Mouse (Mus musculus) lung, embryonic 14.5 days (tissue): ENCODE measurements around the gene Clptm1l. TPM values are rescaled to one million over a fixed set of nuclear protein-coding genes. Genes with fewer than 3 reads are reported as not detected.

Source experiments
- ATAC-seq: fragments of 200-750 bp; cut with Nextera tagmentation; 2 replicates; pipeline ENCODE4 v1.8.0; 2017; ENCODE audit warnings: mild to moderate bottlenecking, moderate TSS enrichment, moderate library complexity; ENCODE audit not compliant: insufficient read depth
- DNase-seq: peaks from one replicate; pipeline ENCODE4 v3.0.0-alpha.2; 2015
- H3K27ac ChIP-seq: fragments of 300-500 bp; sonication (generic); 2 replicates; pipeline ENCODE4 v1.5.1; 2014; ENCODE audit warnings: low read depth, mild to moderate bottlenecking, moderate library complexity
- H3K27me3 ChIP-seq: fragments of 300-500 bp; sonication (generic); 2 replicates; pipeline ENCODE4 v1.6.1; 2014; ENCODE audit warnings: low read length, control low read depth; ENCODE audit not compliant: insufficient read depth
- H3K36me3 ChIP-seq: fragments of 300-500 bp; sonication (generic); 2 replicates; pipeline ENCODE4 v1.6.1; 2014; ENCODE audit warnings: control low read depth; ENCODE audit not compliant: insufficient read depth
- H3K4me1 ChIP-seq: fragments of 300-500 bp; sonication (generic); 2 replicates; pipeline ENCODE4 v1.6.1; 2014; ENCODE audit warnings: antibody characterized with exemption, control low read depth; ENCODE audit not compliant: insufficient read depth
- H3K4me2 ChIP-seq: fragments of 300-500 bp; sonication (generic); 2 replicates; pipeline ENCODE4 v1.6.1; 2014; ENCODE audit warnings: mild to moderate bottlenecking
- H3K4me3 ChIP-seq: fragments of 300-500 bp; sonication (generic); 2 replicates; pipeline ENCODE4 v1.5.1; 2014; ENCODE audit warnings: low read depth, low read length
- H3K9ac ChIP-seq: fragments of 300-500 bp; sonication (generic); 2 replicates; pipeline ENCODE4 v1.6.1; 2014
- H3K9me3 ChIP-seq: fragments of 300-500 bp; sonication (generic); 2 replicates; pipeline ENCODE4 v1.6.1; 2016; ENCODE audit warnings: low read depth, low read length, control low read depth
- CTCF ChIP-seq: IDR thresholded peaks from 2 replicates; pipeline ENCODE4 v1.5.1; 2016; ENCODE audit warnings: antibody characterized with exemption, low read depth
- WGBS: fragments of 180-500 bp; shearing (Covaris S2); extraction: QIAGEN DNeasy Blood & Tissue Kit; methylation state at CpG from one replicate; pipeline ENCODE4 v1.1.7; 2014; 5-methylcytosine and 5-hydroxymethylcytosine counted together
- polyA plus RNA-seq: library from polyadenylated mRNA; unstranded; fragments of >200 nt; fragmentation: Nextera tagmentation; extraction: Ambion mirVana; gene quantifications from 2 replicates; pipeline ENCODE4 v1.2.1, GENCODE M21; 2014

The Clptm1l gene
- polyA plus RNA-seq, 1 experiment from 2014 or later = 124 TPM

GRCm38 (mm10) chr13:73628586-73629113 lies 24.8 kb downstream of the Clptm1l start:
- H3K4me3 ChIP-seq = no peak overlapping the region
- no peaks in the 10 kb centered on the region for H3K36me3 ChIP-seq
- H3K27ac ChIP-seq = no peak overlapping the region
- ATAC-seq = no peak
- no peak for TF ChIP-seq CTCF
- H3K9ac ChIP-seq = no peak overlapping the region
- H3K4me1 ChIP-seq = peaks cover 5% of the 10 kb centered on the region; the same call in 1 of the 2 replicates
- H3K4me2 ChIP-seq = no peak overlapping the region
- 89% methylated on average over 11 of the region's 11 CpGs for WGBS
- DNase-seq = no peak
- no peaks in the 10 kb centered on the region for H3K9me3 ChIP-seq
- H3K27me3 ChIP-seq = no peaks in the 10 kb centered on the region

GRCm38 (mm10) chr13:73631837-73632236 lies 28.0 kb downstream of the Clptm1l start:
- no peak for TF ChIP-seq CTCF
- peaks cover 5% of the 10 kb centered on the region; the same call in 1 of the 2 replicates for H3K4me1 ChIP-seq
- no peak overlapping the region for H3K9ac ChIP-seq
- H3K4me2 ChIP-seq = no peak overlapping the region
- DNase-seq = no peak
- no peaks in the 10 kb centered on the region for H3K27me3 ChIP-seq
- ATAC-seq = no peak
- no peak overlapping the region for H3K4me3 ChIP-seq
- WGBS = 87% methylated on average over 3 of the region's 3 CpGs
- peaks cover 6% of the 10 kb centered on the region; the same call in 1 of the 2 replicates for H3K36me3 ChIP-seq
- no peaks in the 10 kb centered on the region for H3K9me3 ChIP-seq
- H3K27ac ChIP-seq = no peak overlapping the region

- no peaks in the 10 kb centered on the region for H3K9me3 ChIP-seq
- no peaks in the 10 kb centered on the region for H3K4me1 ChIP-seq
- H3K27ac ChIP-seq = no peak overlapping the region
- DNase-seq (peak; percentile 55), ATAC-seq (no peak)
- WGBS = 42% methylated on average over 5 of the region's 6 CpGs
- no peak overlapping the region for H3K4me3 ChIP-seq
- no peak overlapping the region for H3K9ac ChIP-seq
- H3K27me3 ChIP-seq = no peaks in the 10 kb centered on the region
- no peak for TF ChIP-seq CTCF
- peaks cover 6% of the 10 kb centered on the region; the same call in 1 of the 2 replicates for H3K36me3 ChIP-seq
- no peak overlapping the region for H3K4me2 ChIP-seq
These were observed 34.0 kb downstream of the Clptm1l start for GRCm38 (mm10) chr13:73637826-73638225.

GRCm38 (mm10) chr13:73641296-73641695 lies 37.5 kb downstream of the Clptm1l start:
- ATAC-seq (no peak), DNase-seq (no peak)
- no peak for TF ChIP-seq CTCF
- Histone ChIP-seq H3K27me3 (no peaks in the 10 kb centered on the region), H3K9ac (no peak overlapping the region), H3K4me1 (no peaks in the 10 kb centered on the region), H3K4me2 (no peak overlapping the region), H3K4me3 (no peak overlapping the region), H3K36me3 (0 out of 2 replicates have a peak, but pooled peaks cover 2% of the 10 kb centered on the region), H3K27ac (no peak overlapping the region), H3K9me3 (no peaks in the 10 kb centered on the region)
- WGBS = 80% methylated on average over 4 of the region's 4 CpGs

- peak; percentile 85 for TF ChIP-seq CTCF
- no peak for ATAC-seq
- Histone ChIP-seq H3K4me1 (no peaks in the 10 kb centered on the region), H3K4me3 (no peak overlapping the region), H3K9ac (no peak overlapping the region), H3K36me3 (peaks cover 7% of the 10 kb centered on the region; the same call in 1 of the 2 replicates), H3K4me2 (no peak overlapping the region), H3K27me3 (no peaks in the 10 kb centered on the region), H3K27ac (no peak overlapping the region), H3K9me3 (no peaks in the 10 kb centered on the region)
- peak; percentile 72 for DNase-seq
- 36% methylated on average over 6 of the region's 6 CpGs for WGBS
These were observed 42.7 kb downstream of the Clptm1l start for GRCm38 (mm10) chr13:73646397-73647087.

DNA sequence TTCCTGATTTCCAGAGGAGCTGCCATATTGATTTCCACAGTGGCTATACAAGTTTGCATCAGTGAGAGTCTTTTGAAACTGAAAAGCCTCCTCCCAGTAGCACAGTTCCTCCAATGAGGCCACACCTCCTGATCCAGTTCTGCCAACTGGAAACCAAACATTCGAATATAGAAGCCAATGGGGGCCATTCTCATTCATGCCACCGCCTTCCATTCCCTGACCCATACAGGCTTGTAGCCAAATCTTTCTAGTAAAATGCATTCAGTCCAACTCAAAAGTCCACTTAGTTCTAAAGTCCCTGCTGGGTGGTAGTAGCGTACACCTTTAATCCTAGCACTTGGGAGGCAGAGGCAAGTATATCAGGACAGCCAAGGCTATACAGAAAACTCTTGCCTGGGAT lies 49.5 kb downstream of the Clptm1l start:
- no peak for TF ChIP-seq CTCF
- Histone ChIP-seq H3K9ac (no peak overlapping the region), H3K4me1 (no peaks in the 10 kb centered on the region), H3K4me2 (no peak overlapping the region), H3K9me3 (no peaks in the 10 kb centered on the region), H3K4me3 (no peak overlapping the region), H3K36me3 (peaks cover 5% of the 10 kb centered on the region; the same call in 1 of the 2 replicates), H3K27me3 (no peaks in the 10 kb centered on the region), H3K27ac (no peak overlapping the region)
- no peak for ATAC-seq
- DNase-seq = no peak
- WGBS = 77% methylated on average over 3 of the region's 3 CpGs

- no peak overlapping the region for H3K4me2 ChIP-seq
- no peaks in the 10 kb centered on the region for H3K27me3 ChIP-seq
- no peak overlapping the region for H3K27ac ChIP-seq
- no peak for TF ChIP-seq CTCF
- no peaks in the 10 kb centered on the region for H3K4me1 ChIP-seq
- H3K9me3 ChIP-seq = no peaks in the 10 kb centered on the region
- no peak for DNase-seq
- H3K4me3 ChIP-seq = no peak overlapping the region
- H3K36me3 ChIP-seq = no peaks in the 10 kb centered on the region
- no peak overlapping the region for H3K9ac ChIP-seq
- WGBS = 72% methylated on average over 3 of the region's 3 CpGs
- ATAC-seq = no peak
These were observed 51.2 kb downstream of the Clptm1l start for GRCm38 (mm10) chr13:73654976-73655375.
